Mouse (Mus musculus) layer of hippocampus, postnatal 14 days (tissue): Measurements from ENCODE around the gene Gm3526. TPM values are rescaled to one million over a fixed set of nuclear protein-coding genes. Genes with fewer than 3 reads are reported as not detected.
"Not testable (repeated sequence)": the region's sequence is repeated elsewhere in the genome, so short reads cannot be mapped to it uniquely, and the experiment has no call there.

Experiments
- DNase-seq, 2 experiments: peaks; one replicate each; pipeline ENCODE4 v3.0.0; 2021 to 2022; ENCODE audit warnings: low spot score in 2 of 2, mixed read lengths in 1 of 2
- long read RNA-seq, 2 experiments: library from polyadenylated mRNA; stranded (forward); transcript quantifications; one replicate each; pipeline ENCODE4 v2.0.0; 2021
- total RNA-seq, 2 experiments: library from RNA; stranded (reverse); gene quantifications; 2 replicates each; pipeline ENCODE4 v1.2.3; 2021

Gm3526 gene
- total RNA-seq: not detected
- long read RNA-seq, experiment 1: 0 reads
- long read RNA-seq, experiment 2: 0 reads

GRCm38 (mm10) chr14:5260480-5260879, at the start of gene Gm3526:
Gene Gm3526 (minus strand): TSS chr14:5260580.
- not testable (repeated sequence) for DNase-seq

Other genes with a start within 250 kb of the Gm3526 start
- not detected for gene Gm3298, start 244.7 kb downstream of the Gm3526 start, total RNA-seq
- not detected for gene 4930555G01Rik, start 210.0 kb downstream of the Gm3526 start, total RNA-seq
- gene Gm8281, start 189.5 kb downstream of the Gm3526 start, total RNA-seq: 1 to 10 TPM; 2.2 to 2.3 TPM
- gene Gm8279, start 129.1 kb downstream of the Gm3526 start, total RNA-seq: not detected
- gene Gm3317, start 96.0 kb downstream of the Gm3526 start, total RNA-seq: not detected
- gene Gm8271, start 74.8 kb downstream of the Gm3526 start, total RNA-seq: not detected
- not detected for gene Gm3542, start 74.3 kb upstream of the Gm3526 start, total RNA-seq
- not detected for gene Gm3500, start 128.5 kb upstream of the Gm3526 start, total RNA-seq
- gene Gm3194, start 194.9 kb upstream of the Gm3526 start, total RNA-seq: 1 to 10 TPM; 4.3 to 5.6 TPM
- gene Gm8246, start 217.2 kb upstream of the Gm3526 start, total RNA-seq: not detected
- gene Gm3187, start 223.6 kb upstream of the Gm3526 start, total RNA-seq: not detected
- gene Gm3488, start 241.1 kb upstream of the Gm3526 start, total RNA-seq: 1 to 10 TPM; 1.9 to 2.3 TPM